Mouse (Mus musculus) ovary, postnatal 14 days (tissue): ENCODE measurements around the gene Tmem92.

Source experiments
- DNase-seq: peaks from one replicate; pipeline ENCODE4 v3.0.0; 2022; ENCODE audit warnings: low spot score

The Tmem92 gene

GRCm38 (mm10) chr11:94728545-94728944 lies 54.0 kb downstream of the Tmem92 start:
- DNase-seq: no peak

GRCm38 (mm10) chr11:94727306-94727705 lies 55.2 kb downstream of the Tmem92 start:
- DNase-seq: no peak
